Mouse (Mus musculus) MEL (cell line): Measurements from ENCODE around the gene Dnase1l1. TPM values are rescaled to one million over a fixed set of nuclear protein-coding genes. Genes with fewer than 3 reads are reported as not detected.

Experiments
- DNase-seq: peaks from one replicate; pipeline ENCODE4 v3.0.0; 2011; ENCODE audit warnings: low read depth, low spot score
- H3K27ac ChIP-seq: 2 replicates; pipeline ENCODE4 v1.5.1; 2012; ENCODE audit warnings: low read depth, mild to moderate bottlenecking, control low read depth, low read length, moderate library complexity; ENCODE audit not compliant: control insufficient read depth
- H3K27me3 ChIP-seq, 2 experiments: fragments of 150-350 bp in 1 of 2; sonication (generic) in 1 of 2; 2 replicates each; pipeline ENCODE4 v1.6.1; 2012; ENCODE audit warnings: low read length in 2 of 2, mild to moderate bottlenecking in 2 of 2, improper control_type of control experiment in 1 of 2, moderate library complexity in 1 of 2; ENCODE audit not compliant: insufficient read depth in 2 of 2, control insufficient read depth in 1 of 2
- H3K36me3 ChIP-seq, 2 experiments: 2 replicates each; pipeline ENCODE4 v1.6.1; 2012 to 2014; ENCODE audit warnings: low read length in 2 of 2, improper control_type of control experiment in 1 of 2, inconsistent platforms in 1 of 2, mild to moderate bottlenecking in 1 of 2; ENCODE audit not compliant: insufficient read depth in 2 of 2, control insufficient read depth in 1 of 2
- H3K4me1 ChIP-seq, 2 experiments: fragments of 150-350 bp in 1 of 2; sonication (generic) in 1 of 2; 2 replicates each; pipeline ENCODE4 v1.6.1; 2012; ENCODE audit warnings: low read length in 2 of 2, improper control_type of control experiment in 1 of 2, mild to moderate bottlenecking in 1 of 2; ENCODE audit not compliant: insufficient read depth in 2 of 2, control insufficient read depth in 1 of 2
- H3K4me3 ChIP-seq, 2 experiments: fragments of 150-350 bp in 1 of 2; sonication (generic) in 1 of 2; 2 replicates each; pipeline ENCODE4 v1.5.1; 2012; ENCODE audit warnings: low read depth in 2 of 2, low read length in 2 of 2, mild to moderate bottlenecking in 2 of 2, moderate library complexity in 2 of 2, control low read depth in 1 of 2, improper control_type of control experiment in 1 of 2; ENCODE audit not compliant: control insufficient read depth in 1 of 2, insufficient read depth in 1 of 2
- H3K79me2 ChIP-seq: 2 replicates; pipeline ENCODE4 v1.6.1; 2012; ENCODE audit warnings: mild to moderate bottlenecking, low read length, moderate library complexity; ENCODE audit not compliant: control insufficient read depth, poor library complexity, insufficient read depth
- H3K9ac ChIP-seq: 2 replicates; pipeline ENCODE4 v1.6.1; 2012; ENCODE audit warnings: low read depth, mild to moderate bottlenecking, control low read depth, low read length, moderate library complexity; ENCODE audit not compliant: control insufficient read depth, poor library complexity, severe bottlenecking
- H3K9me3 ChIP-seq: fragments of 150-350 bp; sonication (generic); replicated peaks from 2 replicates; pipeline ENCODE4 v1.6.1; 2012; ENCODE audit warnings: mild to moderate bottlenecking, low read length, improper control_type of control experiment, moderate library complexity; ENCODE audit not compliant: insufficient read depth
- BHLHE40 ChIP-seq: IDR thresholded peaks from 2 replicates; pipeline ENCODE4 v1.6.1; 2012; ENCODE audit warnings: low read depth, mild to moderate bottlenecking, inconsistent platforms, low read length, improper control_type of control experiment, borderline replicate concordance
- CHD2 ChIP-seq: IDR thresholded peaks from 2 replicates; pipeline ENCODE4 v1.6.1; 2011; ENCODE audit warnings: low read length, improper control_type of control experiment
- E2F4 ChIP-seq: IDR thresholded peaks from 2 replicates; pipeline ENCODE4 v1.6.1; 2011; ENCODE audit warnings: low read depth, low read length, improper control_type of control experiment, borderline replicate concordance
- ELF1 ChIP-seq: IDR thresholded peaks from 2 replicates; pipeline ENCODE4 v1.6.1; 2014; ENCODE audit warnings: low read depth, mild to moderate bottlenecking, inconsistent platforms, low read length, improper control_type of control experiment, moderate library complexity
- EP300 ChIP-seq, 2 experiments: IDR thresholded peaks; 2 replicates each; pipeline ENCODE4 v1.6.1; 2011; ENCODE audit warnings: improper control_type of control experiment in 2 of 2, low read length in 2 of 2, low read depth in 1 of 2, mild to moderate bottlenecking in 1 of 2
- ETS1 ChIP-seq: IDR thresholded peaks from 2 replicates; pipeline ENCODE4 v1.6.1; 2012; ENCODE audit warnings: low read depth, mild to moderate bottlenecking, inconsistent platforms, low read length, improper control_type of control experiment, moderate library complexity
- GATA1 ChIP-seq: IDR thresholded peaks from 2 replicates; pipeline ENCODE4 v1.6.1; 2011; ENCODE audit warnings: low read depth, low read length, improper control_type of control experiment
- HCFC1 ChIP-seq: IDR thresholded peaks from 2 replicates; pipeline ENCODE4 v1.6.1; 2012; ENCODE audit warnings: low read depth, mild to moderate bottlenecking, inconsistent platforms, low read length, improper control_type of control experiment, moderate library complexity
- JUND ChIP-seq: IDR thresholded peaks from 2 replicates; pipeline ENCODE4 v1.6.1; 2011; ENCODE audit warnings: low read depth, mild to moderate bottlenecking, improper control_type of control experiment, low read length
- MAFK ChIP-seq: IDR thresholded peaks from 2 replicates; pipeline ENCODE4 v1.6.1; 2011; ENCODE audit warnings: low read depth, mild to moderate bottlenecking, low read length, improper control_type of control experiment, borderline replicate concordance
- MAX ChIP-seq: IDR thresholded peaks from 2 replicates; pipeline ENCODE4 v1.6.1; 2011; ENCODE audit warnings: low read length, improper control_type of control experiment
- MAZ ChIP-seq: IDR thresholded peaks from 2 replicates; pipeline ENCODE4 v1.6.1; 2012; ENCODE audit warnings: low read depth, mild to moderate bottlenecking, inconsistent platforms, low read length, improper control_type of control experiment
- MEF2A ChIP-seq: IDR thresholded peaks from 2 replicates; pipeline ENCODE4 v1.6.1; 2014; ENCODE audit warnings: low read depth, mild to moderate bottlenecking, inconsistent platforms, low read length, improper control_type of control experiment; ENCODE audit not compliant: poor library complexity, insufficient replicate concordance, severe bottlenecking; ENCODE audit errors: extremely low read depth
- MXI1 ChIP-seq: IDR thresholded peaks from 2 replicates; pipeline ENCODE4 v1.6.1; 2011; ENCODE audit warnings: mild to moderate bottlenecking, low read depth, low read length, improper control_type of control experiment
- MYC ChIP-seq: IDR thresholded peaks from 2 replicates; pipeline ENCODE4 v1.6.1; 2011; ENCODE audit warnings: low read depth, mild to moderate bottlenecking, low read length, improper control_type of control experiment, moderate library complexity
- NELFE ChIP-seq: IDR thresholded peaks from 2 replicates; pipeline ENCODE4 v1.6.1; 2011; ENCODE audit warnings: low read depth, low read length, improper control_type of control experiment
- NRF1 ChIP-seq: IDR thresholded peaks from 2 replicates; pipeline ENCODE4 v1.6.1; 2014; ENCODE audit warnings: low read depth, mild to moderate bottlenecking, inconsistent platforms, low read length, improper control_type of control experiment, moderate library complexity; ENCODE audit not compliant: poor library complexity, insufficient read depth, severe bottlenecking
- POLR2A ChIP-seq, 2 experiments: IDR thresholded peaks; 2 replicates each; pipeline ENCODE4 v1.6.1; 2011 to 2012; ENCODE audit warnings: low read length in 2 of 2, mild to moderate bottlenecking in 2 of 2, control low read depth in 1 of 2, improper control_type of control experiment in 1 of 2, low read depth in 1 of 2, moderate library complexity in 1 of 2; ENCODE audit not compliant: control insufficient read depth in 1 of 2, insufficient read depth in 1 of 2, poor library complexity in 1 of 2
- POLR2AphosphoS2 ChIP-seq: IDR thresholded peaks from 2 replicates; pipeline ENCODE4 v1.6.1; 2011; ENCODE audit warnings: low read length, improper control_type of control experiment
- POLR2AphosphoS5 ChIP-seq: IDR thresholded peaks from 2 replicates; pipeline ENCODE4 v1.6.1; 2012; ENCODE audit warnings: low read depth, borderline replicate concordance, mild to moderate bottlenecking, inconsistent platforms, low read length, moderate library complexity, mixed read lengths
- RAD21 ChIP-seq: IDR thresholded peaks from 2 replicates; pipeline ENCODE4 v1.6.1; 2011; ENCODE audit warnings: mild to moderate bottlenecking, low read depth, low read length, improper control_type of control experiment
- RCOR1 ChIP-seq: IDR thresholded peaks from 2 replicates; pipeline ENCODE4 v1.6.1; 2012; ENCODE audit warnings: low read depth, mild to moderate bottlenecking, inconsistent platforms, low read length, improper control_type of control experiment
- SIN3A ChIP-seq: IDR thresholded peaks from 2 replicates; pipeline ENCODE4 v1.6.1; 2012; ENCODE audit warnings: low read length, improper control_type of control experiment, inconsistent platforms
- SMC3 ChIP-seq: IDR thresholded peaks from 2 replicates; pipeline ENCODE4 v1.6.1; 2011; ENCODE audit warnings: low read depth, low read length, improper control_type of control experiment
- TAL1 ChIP-seq: IDR thresholded peaks from 2 replicates; pipeline ENCODE4 v1.6.1; 2012; ENCODE audit warnings: mild to moderate bottlenecking, inconsistent platforms, low read length, moderate library complexity, mixed read lengths
- TBP ChIP-seq: IDR thresholded peaks from 2 replicates; pipeline ENCODE4 v1.8.0; 2011; ENCODE audit warnings: low read depth, low read length, improper control_type of control experiment
- TCF12 ChIP-seq: IDR thresholded peaks from 2 replicates; pipeline ENCODE4 v1.6.1; 2014; ENCODE audit warnings: low read depth, mild to moderate bottlenecking, inconsistent platforms, low read length, improper control_type of control experiment, moderate library complexity
- UBTF ChIP-seq: IDR thresholded peaks from 2 replicates; pipeline ENCODE4 v1.6.1; 2012; ENCODE audit warnings: low read depth, mild to moderate bottlenecking, inconsistent platforms, low read length, improper control_type of control experiment, moderate library complexity, borderline replicate concordance; ENCODE audit not compliant: insufficient read depth
- USF1 ChIP-seq: IDR thresholded peaks from 2 replicates; pipeline ENCODE4 v1.6.1; 2014; ENCODE audit warnings: low read depth, mild to moderate bottlenecking, inconsistent platforms, low read length, improper control_type of control experiment, moderate library complexity
- USF2 ChIP-seq, 2 experiments: IDR thresholded peaks; 2 replicates each; pipeline ENCODE4 v1.6.1; 2011 to 2012; ENCODE audit warnings: improper control_type of control experiment in 2 of 2, low read length in 2 of 2, borderline replicate concordance in 1 of 2, inconsistent platforms in 1 of 2, low read depth in 1 of 2, mild to moderate bottlenecking in 1 of 2; ENCODE audit not compliant: insufficient read depth in 1 of 2
- ZC3H11A ChIP-seq: IDR thresholded peaks from 2 replicates; pipeline ENCODE4 v1.6.1; 2012; ENCODE audit warnings: low read depth, mild to moderate bottlenecking, inconsistent platforms, low read length, improper control_type of control experiment
- ZKSCAN1 ChIP-seq: IDR thresholded peaks from 2 replicates; pipeline ENCODE4 v1.6.1; 2012; ENCODE audit warnings: low read depth, mild to moderate bottlenecking, inconsistent platforms, low read length, improper control_type of control experiment, moderate library complexity
- ZMIZ1 ChIP-seq: IDR thresholded peaks from 2 replicates; pipeline ENCODE4 v1.6.1; 2012; ENCODE audit warnings: low read depth, mild to moderate bottlenecking, inconsistent platforms, low read length, improper control_type of control experiment, moderate library complexity
- ZNF384 ChIP-seq: IDR thresholded peaks from 2 replicates; pipeline ENCODE4 v1.6.1; 2012; ENCODE audit warnings: low read depth, mild to moderate bottlenecking, inconsistent platforms, low read length, improper control_type of control experiment
- polyA plus RNA-seq, 2 experiments: library from polyadenylated mRNA; stranded (reverse) in 1 of 2; unstranded in 1 of 2; fragments of >175 nt in 1 of 2; fragments of >200 nt in 1 of 2; gene quantifications; 2 replicates each; pipeline versions ENCODE4 v1.2.1 to v1.2.4; 2012; ENCODE audit warnings: low replicate concordance in 2 of 2, low read depth in 1 of 2; ENCODE audit not compliant: insufficient read length in 2 of 2, insufficient read depth in 1 of 2, missing spikeins in 1 of 2
- total RNA-seq: library from RNA; depleted of rRNA; stranded (reverse); fragments of 300-350 nt; gene quantifications from 2 replicates; pipeline ENCODE4 v1.2.3, GENCODE M21; 2012

Gene Dnase1l1
- total and polyA plus RNA-seq, 3 experiments = 5.0 to 9.5 TPM; not detected in 1

- Histone ChIP-seq H3K9ac (peak within 1 kb of the TSS; percentile 98), H3K4me1 (peaks cover 0 to 8% of the 10 kb centered on the region in 2 experiments; a peak in 2 of 4 replicates), H3K9me3 (no peaks in the 10 kb centered on the region), H3K27ac (peak within 1 kb of the TSS; percentile 92), H3K4me3 (peak within 1 kb of the TSS; percentile 82 to 93), H3K79me2 (peaks cover 12% of the 10 kb centered on the region), H3K36me3 (peaks cover 0 to 12% of the 10 kb centered on the region in 2 experiments; a peak in 3 of 4 replicates), H3K27me3 (no peaks in the 10 kb centered on the region)
- TF ChIP-seq TCF12 (peak; percentile 31; the same call in 1 of the 2 replicates), POLR2AphosphoS5 (no peak), E2F4 (no peak), NRF1 (peak; percentile 71), RCOR1 (no peak), TBP (peak; percentile 51; the same call in 1 of the 2 replicates), MAFK (no peak), UBTF (no peak), USF2 (IDR thresholded peaks at IDR 0.05; ENCODE audit: borderline replicate concordance in 1 of 2, insufficient read depth in 1 of 2, low read depth in 1 of 2, low read length in 2 of 2) (no peak), USF1 (no peak), JUND (no peak), BHLHE40 (no peak), GATA1 (no peak), MYC (0 out of 2 replicates have a peak, but pooled peaks have one; percentile 58), HCFC1 (peak; percentile 78), EP300 (IDR thresholded peaks at IDR 0.05; ENCODE audit: low read depth in 1 of 2, low read length in 2 of 2) (no peak), MAX (no peak), MXI1 (no peak; the same call in 1 of the 2 replicates), CHD2 (no peak), ETS1 (peak; percentile 41; the same call in 1 of the 2 replicates), NELFE (peak; percentile 74), RAD21 (no peak), MEF2A (no peak), SIN3A (no peak), POLR2A (IDR thresholded peaks at IDR 0.05; ENCODE audit: control insufficient read depth in 1 of 2, insufficient read depth in 1 of 2, low read depth in 1 of 2, low read length in 2 of 2, poor library complexity in 1 of 2) (peak in 1 of 2 experiments; percentile 78; a peak in 1 of 4 replicates), ELF1 (no peak), ZKSCAN1 (no peak), TAL1 (no peak), ZMIZ1 (peak; percentile 50; the same call in 1 of the 2 replicates), POLR2AphosphoS2 (peak; percentile 55; the same call in 1 of the 2 replicates), ZC3H11A (no peak), SMC3 (no peak), MAZ (no peak), ZNF384 (no peak)
- DNase-seq = peak; percentile 94
Measured at GRCm38 (mm10) chrX:74254153-74254887, 27.8 kb downstream of the Dnase1l1 start, which contains the start of gene Emd. TSS of gene Emd (plus strand) at chrX:74254687.
